Mouse (Mus musculus) cerebellum, adult (tissue): ENCODE measurements around the gene Cfap161.

Experiments used
- ATAC-seq: cut with Nextera tagmentation; 2 replicates; pipeline ENCODE4 v1.9.2; 2017; ENCODE audit warnings: mild to moderate bottlenecking, moderate library complexity, mixed read lengths; ENCODE audit not compliant: insufficient number of reproducible peaks, low FRiP score, low TSS enrichment

Cfap161 gene

GRCm38 (mm10) chr7:83744250-83744649 is 50.4 kb downstream of the Cfap161 start:
- ATAC-seq, result no peak

DNA sequence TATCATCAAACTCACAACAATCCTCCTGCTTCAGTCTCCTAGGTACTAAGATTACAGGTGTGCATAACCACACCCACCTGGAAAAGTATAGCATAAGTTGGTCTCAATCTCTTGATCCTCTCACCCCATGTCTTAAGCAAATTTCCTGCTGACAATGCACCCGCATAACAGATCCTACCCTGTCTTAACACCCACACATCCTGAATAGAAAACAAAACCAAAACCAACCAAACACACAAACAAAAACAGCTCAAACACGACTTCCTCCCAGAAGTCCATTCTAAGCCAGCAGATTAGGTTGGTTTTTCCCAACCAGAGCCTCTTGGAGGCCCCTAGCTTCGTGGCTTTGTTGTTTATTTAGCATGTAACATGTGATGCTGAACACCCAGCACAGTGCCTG is 52.0 kb downstream of the Cfap161 start:
- ATAC-seq, result no peak

DNA sequence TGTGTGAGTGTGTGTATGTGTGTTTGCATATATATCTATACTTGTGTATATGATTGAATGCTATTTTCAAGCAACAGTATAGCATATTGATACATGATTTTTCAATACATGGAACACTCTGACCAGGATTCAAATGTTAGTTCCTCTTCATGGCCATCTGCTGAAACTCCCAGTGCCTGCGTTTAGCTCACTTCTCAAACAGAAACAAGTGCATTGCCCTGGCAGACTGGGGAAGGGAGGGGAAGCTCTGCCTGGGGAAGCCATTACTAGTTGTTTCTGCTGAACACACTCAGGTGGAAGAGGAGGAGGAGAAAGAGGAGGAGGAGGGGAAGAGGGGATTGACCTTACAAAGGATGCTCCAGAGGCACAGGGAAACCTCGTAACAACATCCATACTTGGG is 52.7 kb downstream of the Cfap161 start:
- ATAC-seq, result no peak

- ATAC-seq, result no peak
These were observed 54.9 kb downstream of the Cfap161 start for GRCm38 (mm10) chr7:83739680-83740310.

DNA sequence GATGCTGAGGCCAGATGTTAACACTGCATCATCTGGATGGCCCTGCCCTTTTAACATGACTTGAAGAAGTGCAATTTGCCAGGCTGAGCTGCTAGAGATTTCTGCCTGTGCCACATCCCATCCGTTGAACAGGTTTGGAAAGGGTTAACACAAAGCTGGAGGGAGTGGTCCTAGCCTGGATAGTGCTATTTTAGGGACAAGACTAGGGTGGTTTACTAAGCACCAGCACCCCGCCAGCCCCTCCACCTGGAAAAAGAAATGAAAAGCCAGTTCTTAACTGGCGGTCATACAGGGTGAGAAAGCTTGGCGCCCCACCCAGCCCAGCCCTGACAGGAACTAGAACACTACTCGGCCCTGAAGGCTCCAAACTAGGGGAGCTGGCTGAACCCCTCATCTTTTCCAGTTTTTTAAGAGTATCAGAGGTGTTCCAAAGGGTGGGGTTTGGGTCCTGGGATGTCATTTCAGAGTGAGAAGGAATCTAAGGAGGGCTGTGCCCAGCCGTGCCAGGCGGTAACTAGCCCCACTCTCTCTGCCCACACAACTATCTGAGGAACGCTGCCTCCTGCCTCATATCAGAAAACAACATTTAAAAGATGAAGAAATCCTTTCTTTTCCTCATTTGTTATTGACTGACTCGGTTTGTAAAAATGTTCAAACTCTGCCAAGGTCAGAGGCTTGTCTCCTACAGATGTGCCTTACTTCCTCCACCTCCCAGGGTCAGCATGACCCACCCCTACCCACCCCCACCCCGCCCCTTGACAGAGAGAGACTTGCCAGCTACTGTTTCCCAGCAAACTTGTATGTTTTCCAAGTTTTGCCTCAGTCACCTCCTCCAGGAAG is 55.8 kb downstream of the Cfap161 start:
- no peak for ATAC-seq

DNA sequence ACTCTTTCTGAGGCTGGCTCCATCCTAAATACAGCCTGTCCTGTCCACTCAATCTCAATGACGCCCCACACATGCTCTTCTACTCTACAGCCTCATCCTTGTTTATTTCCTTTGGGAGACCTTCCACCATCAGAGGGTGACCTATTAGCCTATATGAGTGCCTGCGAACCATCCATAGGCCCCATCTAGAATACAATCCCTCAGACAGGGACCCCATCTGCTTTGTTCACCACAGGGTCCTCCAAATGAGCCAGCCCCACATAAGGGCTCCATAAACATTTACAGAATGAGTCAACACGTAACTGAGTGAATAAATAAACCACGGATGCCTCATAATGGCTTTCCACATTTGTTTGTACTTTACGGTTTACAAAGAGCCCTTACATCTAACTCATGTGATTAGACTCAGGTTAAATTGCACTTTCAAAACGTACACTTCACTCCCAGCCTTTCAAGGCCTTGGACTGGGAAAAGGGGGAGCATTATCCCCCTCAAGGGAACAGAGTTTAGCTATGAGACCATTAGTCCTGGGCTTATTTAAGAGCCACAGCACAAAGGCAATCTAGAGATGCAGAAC is 56.7 kb downstream of the Cfap161 start:
- no peak for ATAC-seq

GRCm38 (mm10) chr7:83736341-83737115 is 58.2 kb downstream of the Cfap161 start:
- no peak for ATAC-seq

- peak; percentile 88 for ATAC-seq
These were observed 59.4 kb downstream of the Cfap161 start for GRCm38 (mm10) chr7:83735108-83735781.

- ATAC-seq, result peak; percentile 21; the same call in 1 of the 2 replicates
These were observed 60.0 kb downstream of the Cfap161 start for GRCm38 (mm10) chr7:83734671-83735082.

GRCm38 (mm10) chr7:83734246-83734645 is 60.4 kb downstream of the Cfap161 start:
- ATAC-seq, result no peak

GRCm38 (mm10) chr7:83732781-83733180 is 61.9 kb downstream of the Cfap161 start:
- no peak for ATAC-seq

- peak; percentile 64 for ATAC-seq
These were observed 62.6 kb downstream of the Cfap161 start for GRCm38 (mm10) chr7:83731961-83732666.

DNA sequence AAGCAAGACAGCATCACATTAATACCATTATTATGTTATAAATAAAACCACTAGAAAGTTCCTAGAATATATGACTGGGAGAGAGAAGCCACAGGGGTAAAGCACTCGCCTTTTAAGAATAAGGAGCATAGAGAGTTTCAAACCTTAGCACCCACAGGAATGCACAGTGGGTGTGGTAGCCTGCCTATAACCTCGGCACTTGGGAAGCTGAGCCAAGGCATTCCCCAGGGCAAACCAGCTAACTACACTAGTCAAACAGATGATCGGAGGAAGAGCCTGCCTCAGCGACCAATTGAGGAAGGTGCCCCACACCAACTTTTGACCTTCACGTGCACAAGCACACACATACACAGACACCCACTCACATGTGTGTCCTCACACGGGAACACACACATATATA is 63.4 kb downstream of the Cfap161 start:
- ATAC-seq, result no peak

GRCm38 (mm10) chr7:83726936-83727632 is 67.6 kb downstream of the Cfap161 start:
- ATAC-seq, result no peak

DNA sequence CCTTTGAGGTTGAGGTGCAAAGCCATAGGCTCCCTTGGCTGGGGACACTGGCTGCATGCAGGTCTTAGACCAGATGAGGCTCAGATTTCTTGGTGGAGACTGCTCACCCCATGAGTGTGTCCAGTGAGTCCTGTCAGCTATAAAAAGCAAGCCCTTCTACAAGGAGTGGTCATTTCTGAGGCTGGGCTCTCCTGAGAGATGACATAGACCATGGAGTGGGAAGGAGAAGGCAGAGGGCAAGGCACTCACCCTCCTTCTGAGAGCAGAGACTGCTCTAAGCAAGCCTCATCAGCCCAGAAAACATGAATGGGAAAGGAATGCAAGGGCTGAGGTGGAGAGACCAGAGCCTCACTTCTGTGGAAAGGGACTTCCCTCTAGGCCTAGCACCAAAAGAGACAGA is 68.9 kb downstream of the Cfap161 start:
- no peak for ATAC-seq

DNA sequence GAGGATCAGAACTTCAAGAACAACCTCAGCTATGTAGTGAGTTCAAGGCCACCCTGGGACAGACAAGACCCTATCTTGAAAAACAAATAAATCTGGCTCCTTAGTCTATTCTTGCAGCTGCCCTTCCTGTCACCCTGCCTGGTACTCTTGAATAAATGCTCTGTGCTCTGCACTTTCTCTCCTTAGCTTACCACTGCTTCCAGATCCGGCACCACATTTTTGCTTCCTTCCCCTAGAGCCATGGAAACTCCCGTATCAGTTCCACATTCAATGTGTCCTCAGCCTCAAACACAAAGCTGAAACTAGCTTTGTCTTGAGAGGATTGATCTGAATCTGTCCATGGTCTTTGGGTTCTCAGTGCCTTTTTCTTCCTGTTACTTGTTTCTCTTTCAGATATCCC is 70.1 kb downstream of the Cfap161 start:
- no peak for ATAC-seq
